Mouse (Mus musculus): ENCODE measurements around the gene Ccr1.
"Not testable (repeated sequence)": the region's sequence is repeated elsewhere in the genome, so short reads cannot be mapped to it uniquely, and the experiment has no call there.

DNA sequence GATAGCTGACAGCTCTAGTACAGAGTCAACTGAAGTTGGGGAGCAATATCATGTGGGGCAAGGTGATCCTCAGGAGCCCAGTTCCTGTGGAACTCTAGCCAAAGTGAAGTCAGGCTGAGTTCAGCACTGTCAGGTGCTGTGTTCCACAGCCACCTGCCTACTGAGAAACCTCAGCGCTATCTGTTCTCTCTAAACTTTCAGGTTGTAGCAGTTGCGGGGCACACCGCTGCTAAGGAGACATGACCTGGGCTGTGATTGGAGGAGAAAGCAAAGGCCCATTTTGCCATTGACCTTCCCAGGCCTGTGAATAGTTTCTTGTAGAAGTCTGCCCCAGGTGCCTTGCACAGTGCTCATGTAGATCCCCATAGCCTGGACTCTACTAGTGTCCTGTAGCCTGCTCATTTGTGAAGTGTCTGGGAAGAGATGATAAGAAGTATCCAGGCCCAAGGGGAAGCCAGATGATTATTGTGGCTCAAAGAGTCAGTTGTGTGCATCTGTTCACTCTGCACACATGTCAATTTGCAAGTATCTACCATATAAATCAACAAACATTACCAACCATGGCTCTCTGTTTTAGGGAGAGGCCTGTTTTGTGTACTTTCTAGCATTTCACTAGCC lies 12.5 kb upstream of the Ccr1 start:
- TF ChIP-seq CTCF (IDR thresholded peaks at IDR 0.05; ENCODE audit: low read depth, low read length); POLR2A (IDR thresholded peaks at IDR 0.05; ENCODE audit: borderline replicate concordance, low read depth, low read length): not testable (repeated sequence)
